Mouse (Mus musculus) hindbrain, postnatal 0 days (tissue): Measurements from ENCODE around the gene Ctdspl. TPM values are rescaled to one million over a fixed set of nuclear protein-coding genes. Genes with fewer than 3 reads are reported as not detected.

Source experiments
- ATAC-seq: fragments of 200-750 bp; cut with Nextera tagmentation; 2 replicates; pipeline ENCODE4 v1.8.0; 2017; ENCODE audit warnings: mild to moderate bottlenecking, moderate TSS enrichment, moderate library complexity
- DNase-seq: peaks from one replicate; pipeline ENCODE4 v3.0.0-alpha.2; 2015; ENCODE audit warnings: low spot score
- H3K27ac ChIP-seq: fragments of 300-500 bp; sonication (generic); 2 replicates; pipeline ENCODE4 v1.5.1; 2014; ENCODE audit warnings: mild to moderate bottlenecking
- H3K27me3 ChIP-seq: fragments of 300-500 bp; sonication (generic); 2 replicates; pipeline ENCODE4 v1.6.1; 2014; ENCODE audit warnings: low read length, mixed read lengths; ENCODE audit not compliant: insufficient read depth
- H3K36me3 ChIP-seq: fragments of 300-500 bp; sonication (generic); 2 replicates; pipeline ENCODE4 v1.6.1; 2014; ENCODE audit warnings: low read length, mixed read lengths; ENCODE audit not compliant: insufficient read depth
- H3K4me1 ChIP-seq: fragments of 300-500 bp; sonication (generic); 2 replicates; pipeline ENCODE4 v1.6.1; 2014; ENCODE audit warnings: antibody characterized with exemption, low read length, mixed read lengths; ENCODE audit not compliant: insufficient read depth
- H3K4me2 ChIP-seq: fragments of 300-500 bp; sonication (generic); 2 replicates; pipeline ENCODE4 v1.6.1; 2014; ENCODE audit warnings: low read depth, mild to moderate bottlenecking, low read length, moderate library complexity, mixed read lengths
- H3K4me3 ChIP-seq: fragments of 300-500 bp; sonication (generic); 2 replicates; pipeline ENCODE4 v1.5.1; 2014; ENCODE audit warnings: low read length
- H3K9ac ChIP-seq: fragments of 300-500 bp; sonication (generic); replicated peaks from 2 replicates; pipeline ENCODE4 v1.6.1; 2014; ENCODE audit warnings: mild to moderate bottlenecking, low read length, moderate library complexity, mixed read lengths
- H3K9me3 ChIP-seq: fragments of 300-500 bp; sonication (generic); 2 replicates; pipeline ENCODE4 v1.6.1; 2016; ENCODE audit warnings: low read length, mixed read lengths
- CTCF ChIP-seq: IDR thresholded peaks from 2 replicates; pipeline ENCODE4 v1.5.1; 2016; ENCODE audit warnings: antibody characterized with exemption, control low read depth, low read depth
- WGBS: fragments of 180-500 bp; shearing (Covaris S2); extraction: QIAGEN DNeasy Blood & Tissue Kit; methylation state at CpG from one replicate; pipeline ENCODE4 v1.1.7; 2014; 5-methylcytosine and 5-hydroxymethylcytosine counted together
- polyA plus RNA-seq: library from polyadenylated mRNA; unstranded; fragments of >200 nt; fragmentation: Nextera tagmentation; extraction: Ambion mirVana; gene quantifications from 2 replicates; pipeline ENCODE4 v1.2.1, GENCODE M21; 2015
- total RNA-seq: library from RNA; depleted of rRNA; stranded (reverse); fragments of >200 nt; gene quantifications from 2 replicates; pipeline ENCODE4 v1.2.3, GENCODE M21; 2014

Gene Ctdspl
- total and polyA plus RNA-seq, 2 experiments from 2014 or later, result 5.5 to 8.4 TPM

- Histone ChIP-seq H3K27me3 (no peaks in the 10 kb centered on the region), H3K27ac (no peak overlapping the region), H3K36me3 (no peaks in the 10 kb centered on the region), H3K9me3 (no peaks in the 10 kb centered on the region), H3K4me1 (peaks cover 19% of the 10 kb centered on the region), H3K9ac (no peak overlapping the region), H3K4me2 (no peak overlapping the region), H3K4me3 (no peak overlapping the region)
- no peak for ATAC-seq
- TF ChIP-seq CTCF, result no peak
- no peak for DNase-seq
- WGBS, result 74% methylated on average over 7 of the region's 7 CpGs
Measured at GRCm38 (mm10) chr9:118976561-118976960, 50.3 kb downstream of the Ctdspl start.

GRCm38 (mm10) chr9:118977425-118977824 lies 51.2 kb downstream of the Ctdspl start:
- H3K4me3 ChIP-seq, result no peak overlapping the region
- H3K27ac ChIP-seq, result no peak overlapping the region
- H3K36me3 ChIP-seq, result no peaks in the 10 kb centered on the region
- no peak for TF ChIP-seq CTCF
- no peak overlapping the region for H3K4me2 ChIP-seq
- ATAC-seq, result no peak
- no peaks in the 10 kb centered on the region for H3K27me3 ChIP-seq
- no peaks in the 10 kb centered on the region for H3K9me3 ChIP-seq
- peaks cover 19% of the 10 kb centered on the region for H3K4me1 ChIP-seq
- no peak overlapping the region for H3K9ac ChIP-seq
- 98% methylated on average over 7 of the region's 7 CpGs for WGBS
- no peak for DNase-seq

- no peak for TF ChIP-seq CTCF
- WGBS, result 12% methylated on average over 4 of the region's 4 CpGs
- Histone ChIP-seq H3K4me3 (no peak overlapping the region), H3K27ac (peak overlapping the region; percentile 74), H3K9ac (no peak overlapping the region), H3K27me3 (no peaks in the 10 kb centered on the region), H3K4me2 (no peak overlapping the region), H3K36me3 (no peaks in the 10 kb centered on the region), H3K9me3 (no peaks in the 10 kb centered on the region), H3K4me1 (peaks cover 21% of the 10 kb centered on the region)
- peak; percentile 87 for ATAC-seq
- DNase-seq, result peak; percentile 57
Measured at GRCm38 (mm10) chr9:118980411-118980823, 54.2 kb downstream of the Ctdspl start.

GRCm38 (mm10) chr9:118984650-118985432 lies 58.6 kb downstream of the Ctdspl start:
- no peak for TF ChIP-seq CTCF
- no peak for DNase-seq
- no peak for ATAC-seq
- Histone ChIP-seq H3K9ac (no peak overlapping the region), H3K36me3 (no peaks in the 10 kb centered on the region), H3K27me3 (no peaks in the 10 kb centered on the region), H3K27ac (no peak overlapping the region), H3K4me3 (no peak overlapping the region), H3K4me2 (no peak overlapping the region), H3K9me3 (no peaks in the 10 kb centered on the region), H3K4me1 (peaks cover 9% of the 10 kb centered on the region; the same call in 1 of the 2 replicates)
- 58% methylated on average over 15 of the region's 15 CpGs for WGBS

GRCm38 (mm10) chr9:118986286-118986685 lies 60.0 kb downstream of the Ctdspl start:
- no peaks in the 10 kb centered on the region for H3K36me3 ChIP-seq
- no peak overlapping the region for H3K4me2 ChIP-seq
- WGBS, result 70% methylated on average over 11 of the region's 11 CpGs
- TF ChIP-seq CTCF, result no peak
- ATAC-seq (no peak), DNase-seq (no peak)
- H3K9me3 ChIP-seq, result no peaks in the 10 kb centered on the region
- H3K4me1 ChIP-seq, result 0 out of 2 replicates have a peak, but pooled peaks cover 4% of the 10 kb centered on the region
- no peak overlapping the region for H3K27ac ChIP-seq
- no peaks in the 10 kb centered on the region for H3K27me3 ChIP-seq
- no peak overlapping the region for H3K4me3 ChIP-seq
- no peak overlapping the region for H3K9ac ChIP-seq

- Histone ChIP-seq H3K9ac (no peak overlapping the region), H3K4me3 (no peak overlapping the region), H3K36me3 (no peaks in the 10 kb centered on the region), H3K9me3 (no peaks in the 10 kb centered on the region), H3K27me3 (no peaks in the 10 kb centered on the region), H3K27ac (no peak overlapping the region), H3K4me1 (0 out of 2 replicates have a peak, but pooled peaks cover 4% of the 10 kb centered on the region), H3K4me2 (no peak overlapping the region)
- DNase-seq, result peak; percentile 45
- TF ChIP-seq CTCF, result no peak
- peak; percentile 71 for ATAC-seq
- 63% methylated on average over 11 of the region's 11 CpGs for WGBS
Measured at GRCm38 (mm10) chr9:118988787-118989580, 62.7 kb downstream of the Ctdspl start.
